Mouse (Mus musculus): ENCODE results near the gene Zfp385a.

Gene Zfp385a

GRCm38 (mm10) chr15:103339961-103340337 is at the start of gene Zfp385a:
Zfp385a (minus strand) TSS chr15:103340093.
- DNase-seq (ENCODE audit: low spot score): peak; percentile 70

DNA sequence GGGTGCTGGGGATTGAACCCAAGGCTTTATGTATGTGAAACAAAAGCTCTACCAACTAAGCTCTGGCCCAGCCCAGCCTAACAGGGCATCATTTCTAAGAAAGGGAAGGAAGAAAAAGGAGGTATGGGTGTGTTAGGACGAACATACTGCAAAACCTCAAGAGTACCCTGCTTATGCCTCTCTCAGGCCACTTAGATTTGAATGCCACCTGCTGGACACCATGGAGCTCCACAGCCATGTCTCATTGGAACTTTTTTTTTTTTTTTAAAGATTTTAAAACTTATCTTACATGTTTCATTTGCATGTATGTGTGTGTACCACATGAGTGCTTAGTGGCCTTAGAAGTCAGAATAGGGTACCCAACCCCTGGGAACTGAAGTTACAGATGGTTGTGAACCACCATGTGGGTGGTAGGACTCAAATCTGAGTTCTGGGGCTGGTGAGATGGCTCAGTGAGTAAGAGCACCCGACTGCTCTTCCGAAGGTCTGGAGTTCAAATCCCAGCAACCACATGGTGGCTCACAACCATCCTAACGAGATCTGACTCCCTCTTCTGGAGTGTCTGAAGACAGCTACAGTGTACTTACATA is 48.8 kb upstream of the Zfp385a start:
- no peak for DNase-seq (ENCODE audit: low spot score)

DNA sequence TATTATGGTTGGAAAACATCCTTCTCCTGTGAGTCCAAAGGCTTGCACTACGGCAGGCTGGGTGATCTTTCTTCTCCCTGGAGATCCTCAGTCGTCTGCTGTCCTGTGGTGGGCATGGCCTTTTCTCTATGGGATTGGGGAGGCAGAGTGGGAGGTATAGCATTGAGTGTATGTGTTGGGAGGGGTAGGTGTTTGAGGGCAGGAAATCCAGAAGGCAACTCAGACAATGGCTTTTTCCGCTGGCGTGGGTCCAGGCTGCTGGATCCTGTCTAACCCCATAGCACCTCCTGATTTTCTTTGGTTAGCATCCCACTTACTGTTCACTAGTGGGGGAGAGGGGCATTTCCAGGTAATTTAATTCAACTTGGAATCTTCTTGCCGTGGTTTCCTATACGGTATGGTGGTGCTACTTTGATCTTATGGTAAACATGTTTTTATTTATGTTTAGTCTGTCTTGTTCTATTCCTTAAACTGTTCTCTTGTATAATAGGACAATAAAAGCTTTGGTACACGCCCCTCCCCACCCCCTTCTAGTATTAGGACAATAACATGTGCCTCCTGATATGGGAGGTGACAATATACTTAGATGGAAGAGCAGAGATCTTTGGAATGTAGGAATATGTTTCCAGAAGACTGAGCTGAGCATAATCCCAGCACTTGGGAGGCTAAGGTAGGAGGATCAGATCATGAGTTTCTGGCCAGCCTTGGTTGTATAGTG is 44.0 kb upstream of the Zfp385a start:
- DNase-seq (ENCODE audit: low spot score): no peak

- no peak for DNase-seq (ENCODE audit: low spot score)
These were observed 43.0 kb upstream of the Zfp385a start for GRCm38 (mm10) chr15:103382795-103383406.

DNA sequence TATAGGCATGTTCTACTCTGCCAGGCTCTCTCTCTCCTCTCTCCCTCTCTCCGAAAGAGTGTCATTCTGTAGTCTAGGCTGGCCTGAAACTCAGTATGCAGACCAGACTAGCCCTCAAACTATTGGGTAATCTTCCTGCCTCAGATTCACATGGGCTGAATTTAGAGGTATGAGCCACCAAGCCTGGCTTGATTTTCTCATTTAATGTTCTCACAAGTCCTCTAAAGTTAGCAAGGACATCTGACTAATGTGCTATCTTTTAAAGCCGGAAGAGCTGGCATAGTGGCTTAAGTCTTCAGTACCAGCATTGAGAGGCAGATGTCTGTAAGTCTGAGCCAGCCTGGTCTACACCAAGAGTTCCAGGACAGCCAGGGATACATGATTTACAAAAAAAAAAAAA is 42.2 kb upstream of the Zfp385a start:
- DNase-seq (ENCODE audit: low spot score): no peak

DNA sequence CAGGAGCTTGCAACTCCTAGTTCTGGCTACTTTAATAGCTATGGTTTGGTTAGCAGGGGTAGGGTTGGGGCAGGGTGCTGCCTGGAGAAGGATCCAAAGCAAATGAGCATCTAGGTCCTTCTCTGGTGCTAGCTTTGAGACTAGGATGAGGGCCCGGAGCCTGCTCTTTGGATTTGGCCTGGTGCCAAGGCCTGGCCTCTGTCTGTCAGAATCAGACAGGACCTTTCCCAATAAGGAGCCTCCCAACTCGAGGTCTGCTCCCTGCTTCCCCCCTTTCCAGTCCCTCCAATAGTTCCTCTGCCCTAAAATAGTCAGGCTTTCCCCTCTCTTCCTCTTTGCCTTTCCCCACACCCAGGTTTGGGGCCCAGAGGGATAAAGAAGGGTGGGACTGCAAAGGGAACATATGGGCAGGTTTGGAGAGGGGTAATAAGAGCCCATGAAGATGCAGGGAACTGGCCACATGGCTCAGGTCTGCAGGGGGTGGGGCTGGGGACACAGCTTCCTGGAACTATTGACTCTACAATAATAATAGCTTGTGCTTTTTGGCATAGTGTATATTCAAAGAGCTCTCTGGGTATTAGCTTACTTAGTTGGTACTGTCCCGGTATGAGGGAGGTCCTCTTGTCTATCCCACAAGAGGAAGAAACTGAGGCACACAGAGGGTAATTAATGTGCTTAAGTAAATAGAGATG is 38.9 kb upstream of the Zfp385a start:
- no peak for DNase-seq (ENCODE audit: low spot score)

DNA sequence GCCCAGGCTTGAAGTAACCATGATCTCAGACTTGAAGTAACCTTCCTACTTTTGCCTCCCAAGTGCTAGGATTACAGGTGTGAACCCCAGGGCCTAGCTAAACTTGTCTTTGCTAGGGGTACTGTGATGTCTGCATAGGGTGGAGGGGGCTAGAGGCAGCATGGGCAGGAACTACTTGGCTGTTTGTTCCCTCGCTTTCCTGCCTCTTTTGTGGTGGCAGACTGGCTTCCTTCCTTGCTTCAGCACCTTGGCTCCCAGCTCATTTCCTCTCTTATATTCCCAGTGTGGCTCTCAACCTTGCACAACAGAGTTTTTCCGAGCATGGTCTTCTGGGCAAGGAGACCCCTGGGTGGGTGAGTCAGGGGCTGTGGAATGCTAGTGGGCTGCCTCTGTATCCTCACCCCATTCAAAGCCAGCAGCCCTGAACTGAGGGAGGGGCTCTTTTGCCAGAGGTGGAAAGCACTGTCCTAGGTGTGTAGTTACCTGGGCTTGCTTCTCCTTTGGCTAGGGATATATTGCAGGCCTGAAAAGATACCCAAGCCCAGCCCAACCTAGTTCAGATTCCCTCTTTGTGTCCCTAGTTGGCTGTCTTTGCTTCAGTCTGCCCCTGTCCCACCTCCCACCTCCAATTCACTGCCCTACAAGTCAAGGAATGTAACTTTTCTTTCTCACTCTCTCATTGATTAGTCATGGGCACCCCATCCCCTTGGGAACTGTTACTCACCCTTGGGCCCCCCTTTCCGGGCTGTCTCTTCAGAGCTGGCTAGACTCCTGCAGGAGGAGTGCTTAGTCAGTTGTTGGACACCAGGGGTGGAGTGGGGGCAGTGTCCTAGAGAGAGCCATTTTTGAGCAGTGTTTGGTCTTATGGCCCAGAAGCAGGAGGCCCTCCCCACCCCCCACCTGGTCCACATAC is 38.1 kb upstream of the Zfp385a start:
- DNase-seq (ENCODE audit: low spot score): no peak

DNA sequence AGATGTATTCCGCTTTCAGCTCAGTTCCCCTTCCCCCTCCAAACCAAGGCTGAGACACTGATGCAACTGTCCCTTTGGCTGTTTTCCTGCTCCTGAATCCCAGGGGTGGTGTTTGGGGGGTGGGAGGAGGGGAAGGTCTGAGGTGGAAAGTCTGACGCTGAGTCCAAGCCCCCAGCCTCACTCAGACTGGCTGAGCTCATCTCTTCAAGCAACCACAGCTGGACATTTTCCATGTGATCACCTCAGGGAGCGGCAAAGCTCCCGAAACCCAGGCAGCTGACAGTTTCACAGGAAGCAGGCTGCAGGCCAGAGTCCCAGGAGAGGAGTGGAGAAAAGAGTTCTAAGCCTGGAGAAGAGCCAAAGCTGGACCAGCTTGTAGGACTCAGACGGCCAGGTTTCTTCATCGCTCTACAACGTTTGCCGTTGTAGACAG is 37.0 kb upstream of the Zfp385a start:
- DNase-seq (ENCODE audit: low spot score): no peak

GRCm38 (mm10) chr15:103375112-103375800 is 35.4 kb upstream of the Zfp385a start:
- DNase-seq (ENCODE audit: low spot score): no peak

- DNase-seq (ENCODE audit: low spot score): no peak
These were observed 32.6 kb upstream of the Zfp385a start for GRCm38 (mm10) chr15:103372461-103372860.

DNA sequence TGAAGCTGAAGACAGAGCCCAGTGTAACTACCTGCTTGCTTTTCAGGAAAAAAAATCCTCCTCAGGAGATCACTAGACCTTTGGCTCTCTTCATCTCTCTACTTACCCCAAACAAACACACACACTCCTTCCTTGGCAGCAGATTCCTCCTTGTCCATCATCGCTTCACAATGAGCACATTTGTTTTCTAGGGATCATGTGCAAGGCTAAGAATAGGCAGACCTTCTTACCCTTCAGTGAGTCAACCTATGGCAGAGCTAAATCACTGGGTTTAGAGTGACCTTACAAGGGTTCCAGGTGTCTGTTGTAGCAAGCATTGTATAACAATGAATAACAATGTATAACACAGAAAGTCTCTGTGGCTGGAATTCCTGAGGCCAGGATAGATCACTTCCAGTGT is 31.8 kb upstream of the Zfp385a start:
- no peak for DNase-seq (ENCODE audit: low spot score)

DNA sequence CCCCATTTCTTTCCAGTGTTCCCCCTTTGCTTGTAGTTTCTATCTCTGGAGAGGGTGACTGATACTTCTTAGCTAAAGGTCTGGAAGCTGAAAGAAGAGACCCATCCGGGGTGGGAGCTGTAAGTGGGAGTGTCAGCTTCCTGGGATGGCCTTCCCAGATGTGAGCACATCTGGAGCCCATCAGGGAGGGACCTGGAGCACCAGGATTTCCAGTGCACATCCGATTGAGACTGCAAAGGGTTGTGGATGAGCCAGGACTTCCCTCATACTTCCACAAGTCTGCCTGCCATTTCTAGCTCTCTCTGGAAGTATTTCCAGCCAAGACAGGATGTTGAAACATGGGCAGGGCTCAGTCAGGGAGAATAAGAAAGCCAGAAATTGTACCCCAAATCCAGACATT is 31.3 kb upstream of the Zfp385a start:
- DNase-seq (ENCODE audit: low spot score): no peak

- no peak for DNase-seq (ENCODE audit: low spot score)
These were observed 30.6 kb upstream of the Zfp385a start for GRCm38 (mm10) chr15:103370462-103370861.

DNA sequence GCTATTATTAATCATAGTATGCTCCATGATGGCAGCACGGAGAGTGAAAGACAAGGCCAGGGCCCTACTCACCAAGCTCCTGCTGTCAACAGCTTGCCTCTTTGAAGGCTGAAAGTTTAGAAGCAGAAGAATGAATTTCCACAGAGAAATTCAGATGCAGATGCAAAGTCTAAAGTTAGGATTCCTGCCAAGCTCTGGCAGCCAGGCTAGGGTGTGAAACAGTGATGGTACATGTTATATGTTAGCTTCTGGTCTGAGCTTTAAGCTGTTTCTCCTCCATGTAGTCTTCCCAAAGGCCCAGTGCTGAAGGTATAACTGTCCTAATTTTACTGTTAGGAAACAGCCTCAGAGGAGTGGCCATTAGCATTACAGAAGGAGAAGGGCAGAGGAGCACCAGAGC is 29.2 kb upstream of the Zfp385a start:
- no peak for DNase-seq (ENCODE audit: low spot score)

DNA sequence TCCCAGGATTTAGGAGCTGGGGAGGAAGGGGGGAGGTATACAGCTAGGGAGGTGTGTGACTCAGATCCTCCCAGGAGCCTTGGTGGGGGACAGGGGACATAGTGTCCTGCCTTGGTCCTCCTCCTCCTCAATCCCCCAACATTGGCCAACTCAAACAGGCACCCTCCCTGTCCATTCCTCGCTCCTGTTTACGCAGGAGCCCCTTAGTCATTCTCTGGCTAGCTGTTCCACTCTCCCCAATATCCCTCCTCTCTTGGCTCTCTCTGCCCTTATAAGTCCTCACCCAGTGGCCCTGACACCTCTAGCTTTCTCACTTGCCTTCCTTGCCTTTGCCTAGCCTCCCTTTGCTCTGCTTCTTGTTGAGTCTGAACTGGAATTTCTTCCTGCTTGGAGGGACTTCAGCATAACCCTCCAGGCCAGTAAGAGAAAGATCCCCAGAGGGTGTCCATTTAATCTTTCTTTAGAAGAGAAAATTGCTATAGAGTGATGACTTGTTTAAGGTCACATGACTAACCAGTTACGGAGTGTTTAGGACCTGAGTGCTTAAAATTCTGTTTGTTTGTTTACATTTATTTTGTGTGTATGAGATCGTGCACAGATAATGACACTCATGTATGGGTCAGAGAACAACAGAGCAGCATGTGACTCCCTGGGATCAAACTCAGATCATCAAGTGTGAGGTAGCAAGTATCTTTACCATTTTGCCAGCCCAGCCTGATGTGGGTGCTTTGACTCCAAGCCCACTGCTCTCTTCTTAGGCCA is 28.5 kb upstream of the Zfp385a start:
- no peak for DNase-seq (ENCODE audit: low spot score)

DNA sequence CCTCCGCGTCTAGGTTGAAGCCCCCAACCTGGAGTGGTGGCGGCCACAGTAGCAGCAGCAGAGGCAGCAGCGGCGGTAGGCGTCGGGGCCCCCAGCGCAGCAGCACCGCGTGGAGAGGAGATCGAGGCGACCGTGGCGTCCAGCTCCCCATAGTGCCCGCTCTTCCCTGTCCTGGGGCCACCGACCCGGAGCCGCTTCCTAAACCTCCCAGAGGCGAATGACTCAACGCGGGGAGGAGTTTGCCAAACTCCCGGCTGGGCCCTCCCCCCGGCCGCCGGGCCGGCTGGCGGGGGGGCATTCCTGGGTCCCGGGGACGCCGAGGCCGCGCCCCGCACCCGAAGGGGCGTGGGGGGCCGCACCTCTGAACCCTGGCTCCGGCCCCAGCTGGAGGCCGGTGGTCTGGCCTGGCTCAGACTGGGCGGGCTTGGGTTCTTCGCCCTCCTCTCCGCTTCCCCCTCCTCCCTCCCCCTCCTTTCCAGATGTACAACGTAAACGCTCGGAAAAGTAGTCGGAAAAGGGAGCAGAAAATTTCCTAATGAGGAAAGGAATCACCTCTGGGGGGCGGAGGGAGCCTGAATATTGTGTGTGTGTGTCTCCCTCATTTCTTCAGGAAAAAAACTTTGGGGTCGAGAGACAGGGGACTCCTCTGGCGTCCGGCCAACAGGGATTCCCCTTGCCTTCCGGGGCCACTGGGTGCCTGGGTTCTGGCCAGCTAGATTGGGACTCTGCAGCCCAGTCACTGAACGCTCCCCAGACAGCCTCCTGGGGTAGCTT is 26.7 kb upstream of the Zfp385a start, which contains the start of gene Itga5:
Gene Itga5 (minus strand): TSS at position 388 of the 774 bp plus-strand sequence.
- DNase-seq (ENCODE audit: low spot score): peak; percentile 16

- peak; percentile 46 for DNase-seq (ENCODE audit: low spot score)
These were observed 25.8 kb upstream of the Zfp385a start for GRCm38 (mm10) chr15:103365471-103366375.

GRCm38 (mm10) chr15:103364761-103365160 is 24.9 kb upstream of the Zfp385a start:
- no peak for DNase-seq (ENCODE audit: low spot score)
